Mouse (Mus musculus): ENCODE measurements around the gene Rps19.

DNA sequence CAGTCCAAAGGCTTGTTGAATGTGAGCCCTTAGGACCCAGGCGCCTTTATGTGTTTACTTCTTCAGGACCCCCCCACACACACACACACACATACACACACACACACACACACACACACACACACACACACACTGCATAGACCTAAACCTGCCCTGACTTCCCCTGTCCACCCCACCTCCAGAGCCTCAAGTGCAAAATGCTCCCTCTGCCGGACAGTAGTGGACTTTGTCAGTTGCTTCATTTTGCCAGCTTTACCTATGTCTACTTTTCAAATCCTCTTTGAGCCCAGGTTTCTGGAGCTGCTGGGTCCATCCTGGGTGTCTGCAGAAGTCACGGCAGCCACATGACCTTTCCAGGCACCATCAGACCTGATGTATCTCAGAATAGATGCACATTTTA, 20.8 kb downstream of the Rps19 start:
- no peak for TF ChIP-seq POLR2A (IDR thresholded peaks at IDR 0.05; ENCODE audit: low read depth, low read length)
- TF ChIP-seq CTCF (IDR thresholded peaks at IDR 0.05; ENCODE audit: extremely low read depth, insufficient read length, insufficient replicate concordance, low read depth, low read length): peak; percentile 75; the same call in 1 of the 2 replicates
